Mouse (Mus musculus) bone marrow, adult 2 months (tissue): Measurements from ENCODE around the gene Ptn.

Experiments
- CTCF ChIP-seq: fragments of 200-500 bp; IDR thresholded peaks from 2 replicates; pipeline ENCODE4 v1.5.1; 2011; ENCODE audit warnings: low read length, control low read depth; ENCODE audit not compliant: control insufficient read depth, insufficient read depth
- POLR2A ChIP-seq: fragments of 200-500 bp; IDR thresholded peaks from 2 replicates; pipeline ENCODE4 v1.6.1; 2011; ENCODE audit warnings: low read depth, mild to moderate bottlenecking, control low read depth, low read length, borderline replicate concordance; ENCODE audit not compliant: control insufficient read depth

DNA sequence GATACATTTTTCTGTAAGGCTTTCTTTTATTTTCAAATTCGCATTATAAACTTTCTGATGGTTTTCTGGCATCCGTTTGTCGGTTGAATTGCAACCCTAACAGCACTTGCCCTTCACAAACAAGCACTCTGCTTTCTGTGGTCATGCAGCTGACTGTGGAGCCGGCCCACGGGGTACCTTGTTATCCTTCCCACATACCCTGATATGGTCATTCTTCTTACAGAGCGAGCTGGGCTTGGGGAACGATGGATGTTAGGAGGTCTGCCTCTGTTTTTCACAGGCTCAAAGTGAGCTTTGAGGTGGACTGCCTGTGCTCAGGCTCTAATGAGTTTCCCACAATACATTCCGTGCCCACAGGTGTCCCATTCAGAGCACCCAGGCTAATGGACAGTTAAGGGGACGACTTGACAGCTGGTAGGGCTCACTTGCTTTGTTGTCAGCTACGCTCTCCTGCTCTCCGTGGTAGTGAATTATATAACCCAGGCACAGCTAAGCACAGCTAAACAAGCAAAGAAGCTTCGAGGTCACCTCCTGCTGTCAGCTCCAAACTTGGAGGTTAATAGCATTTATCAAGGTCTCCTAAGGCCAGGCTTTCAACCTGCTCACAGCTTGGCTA, 21.3 kb downstream of the Ptn start:
- TF ChIP-seq POLR2A (no peak), CTCF (no peak)
